Mouse (Mus musculus): ENCODE data around the gene Gna13.

DNA sequence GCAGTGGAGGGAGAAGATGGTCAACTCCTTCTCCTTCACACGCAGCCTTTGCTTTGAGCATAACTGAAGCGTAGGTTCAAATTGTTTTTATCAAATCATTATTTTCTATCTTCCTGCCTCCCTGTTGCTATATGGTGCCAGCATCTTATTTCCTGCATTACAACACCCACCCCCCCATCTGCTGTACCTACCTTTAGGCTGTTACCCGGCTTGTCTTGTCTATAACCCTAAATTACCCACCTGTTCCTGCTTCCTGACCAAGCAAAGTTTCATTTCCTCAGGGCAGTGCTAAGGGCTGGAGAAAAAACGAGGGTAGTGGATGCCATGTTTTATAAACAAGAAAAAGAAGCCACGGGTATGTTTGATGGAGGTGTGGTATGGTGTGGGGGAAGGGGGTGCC, 58.6 kb downstream of the Gna13 start:
- no peak for TF ChIP-seq CTCF (IDR thresholded peaks at IDR 0.05)
- no peak for TF ChIP-seq POLR2A (IDR thresholded peaks at IDR 0.05; ENCODE audit: insufficient read depth, low read depth, low read length)
- no peak for TF ChIP-seq EP300 (IDR thresholded peaks at IDR 0.05; ENCODE audit: insufficient read depth, low read depth, low read length)
